Mouse (Mus musculus): Measurements from ENCODE around the gene Srpx. TPM values are rescaled to one million over a fixed set of nuclear protein-coding genes. Genes with fewer than 3 reads are reported as not detected.

Gene Srpx
- polyA plus RNA-seq, 1 experiment from 2014 or later, result 6.8 TPM

- Histone ChIP-seq H3K4me3 (ENCODE audit: low read depth, low read length) (no peak overlapping the region), H3K4me2 (ENCODE audit: low read depth, low read length) (no peak overlapping the region), H3K9ac (replicated peaks; ENCODE audit: low read length) (no peak overlapping the region), H3K27me3 (ENCODE audit: control insufficient read depth, insufficient read depth, low read length) (no peaks in the 10 kb centered on the region), H3K9me3 (replicated peaks; ENCODE audit: control insufficient read depth, low read length) (no peaks in the 10 kb centered on the region), H3K4me1 (ENCODE audit: control insufficient read depth, insufficient read depth, low read length) (no peaks in the 10 kb centered on the region), H3K27ac (replicated peaks; ENCODE audit: low read depth, low read length) (no peak overlapping the region), H3K36me3 (replicated peaks; ENCODE audit: control insufficient read depth, insufficient read depth, low read depth, low read length) (no peaks in the 10 kb centered on the region)
- no peak for ATAC-seq (replicated peaks; ENCODE audit: insufficient number of reproducible peaks, low FRiP score, low TSS enrichment, low read depth)
- WGBS, result 71% methylated on average over 4 of the region's 4 CpGs
- no peak for DNase-seq (ENCODE audit: low spot score)
Observed at GRCm38 (mm10) chrX:10062201-10062600, 55.3 kb downstream of the Srpx start.

- no peaks in the 10 kb centered on the region for H3K4me1 ChIP-seq (ENCODE audit: control insufficient read depth, insufficient read depth, low read length)
- H3K27me3 ChIP-seq (ENCODE audit: control insufficient read depth, insufficient read depth, low read length), result no peaks in the 10 kb centered on the region
- no peak overlapping the region for H3K27ac ChIP-seq (replicated peaks; ENCODE audit: low read depth, low read length)
- no peak overlapping the region for H3K4me2 ChIP-seq (ENCODE audit: low read depth, low read length)
- no peaks in the 10 kb centered on the region for H3K36me3 ChIP-seq (replicated peaks; ENCODE audit: control insufficient read depth, insufficient read depth, low read depth, low read length)
- H3K9ac ChIP-seq (replicated peaks; ENCODE audit: low read length), result no peak overlapping the region
- no peaks in the 10 kb centered on the region for H3K9me3 ChIP-seq (replicated peaks; ENCODE audit: control insufficient read depth, low read length)
- DNase-seq (ENCODE audit: low spot score) (peak; percentile 17), ATAC-seq (replicated peaks; ENCODE audit: insufficient number of reproducible peaks, low FRiP score, low TSS enrichment, low read depth) (no peak)
- no peak overlapping the region for H3K4me3 ChIP-seq (ENCODE audit: low read depth, low read length)
Observed at GRCm38 (mm10) chrX:10034666-10035065, 82.8 kb downstream of the Srpx start.

GRCm38 (mm10) chrX:10010202-10010601, 107.3 kb downstream of the Srpx start:
- H3K27ac ChIP-seq (replicated peaks; ENCODE audit: low read depth, low read length), result no peak overlapping the region
- DNase-seq (ENCODE audit: low spot score), result no peak
- H3K27me3 ChIP-seq (ENCODE audit: control insufficient read depth, insufficient read depth, low read length), result no peaks in the 10 kb centered on the region
- no peak overlapping the region for H3K9ac ChIP-seq (replicated peaks; ENCODE audit: low read length)
- H3K4me2 ChIP-seq (ENCODE audit: low read depth, low read length), result no peak overlapping the region
- no peak for ATAC-seq (replicated peaks; ENCODE audit: insufficient number of reproducible peaks, low FRiP score, low TSS enrichment, low read depth)
- no peaks in the 10 kb centered on the region for H3K4me1 ChIP-seq (ENCODE audit: control insufficient read depth, insufficient read depth, low read length)
- H3K9me3 ChIP-seq (replicated peaks; ENCODE audit: control insufficient read depth, low read length), result no peaks in the 10 kb centered on the region
- H3K36me3 ChIP-seq (replicated peaks; ENCODE audit: control insufficient read depth, insufficient read depth, low read depth, low read length), result no peaks in the 10 kb centered on the region
- H3K4me3 ChIP-seq (ENCODE audit: low read depth, low read length), result no peak overlapping the region

GRCm38 (mm10) chrX:10007675-10008270, 109.7 kb downstream of the Srpx start:
- H3K36me3 ChIP-seq (replicated peaks; ENCODE audit: control insufficient read depth, insufficient read depth, low read depth, low read length), result no peaks in the 10 kb centered on the region
- 97% methylated on average over 1 of the region's 1 CpGs for WGBS

GRCm38 (mm10) chrX:10005946-10006345, 111.6 kb downstream of the Srpx start:
- DNase-seq (ENCODE audit: low spot score) (no peak), ATAC-seq (replicated peaks; ENCODE audit: insufficient number of reproducible peaks, low FRiP score, low TSS enrichment, low read depth) (no peak)

More at GRCm38 (mm10) chrX:10007675-10008270, 109.7 kb downstream of the Srpx start:
- H3K27ac ChIP-seq (replicated peaks; ENCODE audit: low read depth, low read length), result no peak overlapping the region
- H3K27me3 ChIP-seq (ENCODE audit: control insufficient read depth, insufficient read depth, low read length), result no peaks in the 10 kb centered on the region
- no peak overlapping the region for H3K4me2 ChIP-seq (ENCODE audit: low read depth, low read length)
- no peak for ATAC-seq (replicated peaks; ENCODE audit: insufficient number of reproducible peaks, low FRiP score, low TSS enrichment, low read depth)
- no peak overlapping the region for H3K9ac ChIP-seq (replicated peaks; ENCODE audit: low read length)
- no peak for DNase-seq (ENCODE audit: low spot score)
- no peaks in the 10 kb centered on the region for H3K9me3 ChIP-seq (replicated peaks; ENCODE audit: control insufficient read depth, low read length)
- H3K4me3 ChIP-seq (ENCODE audit: low read depth, low read length), result no peak overlapping the region
- H3K4me1 ChIP-seq (ENCODE audit: control insufficient read depth, insufficient read depth, low read length), result no peaks in the 10 kb centered on the region

GRCm38 (mm10) chrX:10000718-10001117, 116.8 kb downstream of the Srpx start:
- no peaks in the 10 kb centered on the region for H3K36me3 ChIP-seq (replicated peaks; ENCODE audit: control insufficient read depth, insufficient read depth, low read depth, low read length)

More at GRCm38 (mm10) chrX:10005946-10006345, 111.6 kb downstream of the Srpx start:
- Histone ChIP-seq H3K4me1 (ENCODE audit: control insufficient read depth, insufficient read depth, low read length) (no peaks in the 10 kb centered on the region), H3K36me3 (replicated peaks; ENCODE audit: control insufficient read depth, insufficient read depth, low read depth, low read length) (no peaks in the 10 kb centered on the region), H3K27me3 (ENCODE audit: control insufficient read depth, insufficient read depth, low read length) (no peaks in the 10 kb centered on the region), H3K27ac (replicated peaks; ENCODE audit: low read depth, low read length) (no peak overlapping the region), H3K9ac (replicated peaks; ENCODE audit: low read length) (no peak overlapping the region), H3K9me3 (replicated peaks; ENCODE audit: control insufficient read depth, low read length) (no peaks in the 10 kb centered on the region), H3K4me3 (ENCODE audit: low read depth, low read length) (no peak overlapping the region), H3K4me2 (ENCODE audit: low read depth, low read length) (no peak overlapping the region)
- 45% methylated on average over 1 of the region's 1 CpGs for WGBS

More at GRCm38 (mm10) chrX:10000718-10001117, 116.8 kb downstream of the Srpx start:
- Histone ChIP-seq H3K4me3 (ENCODE audit: low read depth, low read length) (no peak overlapping the region), H3K9ac (replicated peaks; ENCODE audit: low read length) (no peak overlapping the region), H3K9me3 (replicated peaks; ENCODE audit: control insufficient read depth, low read length) (no peaks in the 10 kb centered on the region), H3K4me2 (ENCODE audit: low read depth, low read length) (no peak overlapping the region), H3K27ac (replicated peaks; ENCODE audit: low read depth, low read length) (no peak overlapping the region), H3K4me1 (ENCODE audit: control insufficient read depth, insufficient read depth, low read length) (no peaks in the 10 kb centered on the region), H3K27me3 (ENCODE audit: control insufficient read depth, insufficient read depth, low read length) (no peaks in the 10 kb centered on the region)
- ATAC-seq (replicated peaks; ENCODE audit: insufficient number of reproducible peaks, low FRiP score, low TSS enrichment, low read depth), result no peak
- DNase-seq (ENCODE audit: low spot score), result no peak
- WGBS, result 77% methylated on average over 1 of the region's 1 CpGs

Other genes with a start within 250 kb of the Srpx start
- 0.32 and 0.91 TPM in 2 replicates for gene Sytl5, start 232.1 kb downstream of the Srpx start, polyA plus RNA-seq (2014; fragmentation: Nextera tagmentation; extraction: Ambion mirVana)
- gene Rpgr, start 99.2 kb upstream of the Srpx start, polyA plus RNA-seq (2014; fragmentation: Nextera tagmentation; extraction: Ambion mirVana), result 32.3 and 33.1 TPM in 2 replicates
- not detected in 2 replicates for gene Otc, start 134.6 kb upstream of the Srpx start, polyA plus RNA-seq (2014; fragmentation: Nextera tagmentation; extraction: Ambion mirVana)